Mouse (Mus musculus) forelimb bud, embryonic 11.5 days (tissue): ENCODE measurements at regions not wholly inside any gene's neighbourhood (a gene's known extent, or its start where the extent isn't known, plus 50 kb on each side); places are given as distances from the start of the nearest gene placed in this dataset.

Source experiments
- DNase-seq: peaks from one replicate; pipeline ENCODE4 v3.0.0-alpha.2; 2012; ENCODE audit warnings: low read depth, low spot score

DNA sequence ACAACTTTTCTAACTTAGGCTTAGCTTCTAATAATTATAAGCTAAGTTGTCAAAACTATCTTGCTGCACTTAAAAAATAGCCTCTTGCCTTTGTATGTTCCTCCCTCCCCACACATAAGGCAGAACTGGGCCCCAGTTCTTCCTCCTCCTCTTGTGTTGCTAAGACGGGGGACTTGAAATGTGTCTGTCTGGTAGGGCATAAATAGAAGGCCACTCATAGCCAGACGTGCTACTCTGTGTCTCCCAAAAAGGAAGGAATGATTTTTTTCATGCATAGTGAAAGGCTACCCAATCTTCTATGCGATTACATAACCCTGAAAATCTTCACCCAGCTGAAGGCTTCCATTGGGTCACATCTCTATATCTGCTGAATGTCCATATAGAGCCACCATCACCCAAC is 183.5 kb downstream of the Hsfy2 start:
- no peak for DNase-seq

GRCm38 (mm10) chr1:56442835-56443234 is 194.4 kb downstream of the Hsfy2 start:
- no peak for DNase-seq

DNA sequence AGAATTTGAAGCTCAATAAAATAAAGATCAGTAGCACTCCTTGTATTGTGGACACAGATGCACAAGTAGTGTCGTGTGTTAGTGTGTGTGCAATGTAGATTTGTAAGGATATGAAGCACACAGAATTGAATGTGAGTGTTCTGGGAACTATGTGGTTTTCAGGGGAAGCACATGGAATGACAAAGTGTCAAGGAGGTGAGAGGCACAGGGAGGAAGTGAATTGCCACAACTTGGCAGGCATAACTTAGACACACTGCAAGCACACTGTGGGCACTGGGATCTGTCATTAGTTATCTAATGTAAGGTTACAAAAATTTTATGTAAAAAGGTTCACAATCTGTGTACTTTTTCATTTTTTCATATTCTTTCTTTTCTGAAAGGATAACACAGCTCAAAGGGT is 230.4 kb downstream of the Hsfy2 start:
- DNase-seq, result no peak

GRCm38 (mm10) chr1:56403351-56403750 is 233.9 kb downstream of the Hsfy2 start:
- DNase-seq, result no peak

DNA sequence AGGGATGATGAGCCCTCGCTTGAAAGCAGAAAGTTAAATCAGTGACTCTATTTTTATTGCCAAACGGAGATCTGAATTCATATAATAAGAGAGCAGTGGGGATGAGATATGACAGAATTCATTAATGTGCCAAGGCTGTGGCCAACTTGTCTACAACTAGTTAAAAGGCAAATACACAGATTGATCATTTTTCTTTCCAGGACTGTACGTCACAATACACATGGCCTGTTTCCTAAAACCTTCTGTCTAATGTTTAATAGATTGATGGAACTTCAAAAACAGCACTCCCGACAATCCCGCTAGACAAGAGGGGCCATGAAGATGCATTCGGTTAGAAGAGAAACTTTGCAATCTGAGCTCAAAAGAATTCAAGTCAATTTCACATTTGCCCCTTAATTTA is 241.4 kb downstream of the Hsfy2 start:
- DNase-seq, result no peak

DNA sequence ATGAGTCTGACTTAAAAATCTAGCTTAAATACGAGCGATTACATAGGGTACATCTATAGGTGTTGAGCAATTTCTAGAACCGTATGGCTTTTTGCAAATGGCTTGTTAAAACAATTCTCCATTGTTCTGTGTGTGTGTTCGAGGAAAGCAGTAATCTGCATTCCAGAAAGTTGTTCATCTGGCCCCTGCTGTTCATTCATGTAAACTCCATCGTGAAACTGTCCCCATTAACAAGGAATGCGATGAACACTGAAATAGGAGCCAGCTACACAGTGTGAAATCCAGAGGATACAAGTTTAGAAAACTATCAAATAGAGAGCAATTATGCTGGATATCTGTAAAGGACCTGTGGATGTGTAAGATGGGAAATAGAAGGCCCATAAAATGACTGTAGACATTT is 250.1 kb downstream of the Hsfy2 start:
- DNase-seq, result peak; percentile 10

DNA sequence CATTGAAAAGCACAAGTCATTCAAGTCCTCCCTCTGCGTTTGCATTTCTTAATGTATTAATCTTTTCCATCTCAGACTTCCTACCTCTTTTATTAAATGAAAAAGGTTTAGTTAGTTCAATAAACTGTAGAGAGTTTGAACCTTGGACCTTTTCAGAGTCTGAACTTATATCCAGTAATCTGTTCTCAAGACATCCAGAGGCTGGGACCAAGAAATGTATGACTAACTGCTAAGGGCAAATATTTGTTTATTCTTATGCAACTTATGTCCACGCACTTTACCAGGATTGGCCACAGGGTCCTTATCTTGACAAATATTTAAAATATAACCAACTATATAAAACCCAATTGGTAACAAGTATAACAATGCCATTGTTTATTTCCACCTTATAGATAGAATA is 270.9 kb downstream of the Hsfy2 start:
- no peak for DNase-seq

GRCm38 (mm10) chr1:56360857-56361256 is 276.4 kb downstream of the Hsfy2 start:
- DNase-seq, result no peak

DNA sequence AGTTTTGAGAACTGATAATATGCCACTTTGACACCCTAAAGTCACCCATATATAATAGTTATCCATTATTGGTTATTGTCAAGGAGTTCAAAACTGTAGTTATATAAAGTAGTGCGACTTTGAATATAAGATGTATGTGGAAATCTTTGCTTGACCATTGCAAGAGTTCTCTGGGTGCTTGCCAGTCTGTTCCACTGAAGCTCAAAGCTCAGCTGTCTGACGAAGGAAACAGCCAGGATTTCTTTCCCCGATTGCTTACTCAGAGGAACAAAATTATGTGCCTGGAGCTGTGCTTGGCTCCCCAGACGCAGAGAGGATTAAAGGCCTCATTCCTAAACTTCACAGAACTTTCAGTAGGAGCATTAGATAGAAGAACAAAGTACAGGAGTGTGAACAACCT is 290.6 kb downstream of the Hsfy2 start:
- DNase-seq, result no peak

GRCm38 (mm10) chr1:56344952-56345351 is 292.3 kb downstream of the Hsfy2 start:
- DNase-seq, result no peak

- DNase-seq, result no peak
Measured at GRCm38 (mm10) chr1:56327381-56327780, 309.9 kb downstream of the Hsfy2 start.

DNA sequence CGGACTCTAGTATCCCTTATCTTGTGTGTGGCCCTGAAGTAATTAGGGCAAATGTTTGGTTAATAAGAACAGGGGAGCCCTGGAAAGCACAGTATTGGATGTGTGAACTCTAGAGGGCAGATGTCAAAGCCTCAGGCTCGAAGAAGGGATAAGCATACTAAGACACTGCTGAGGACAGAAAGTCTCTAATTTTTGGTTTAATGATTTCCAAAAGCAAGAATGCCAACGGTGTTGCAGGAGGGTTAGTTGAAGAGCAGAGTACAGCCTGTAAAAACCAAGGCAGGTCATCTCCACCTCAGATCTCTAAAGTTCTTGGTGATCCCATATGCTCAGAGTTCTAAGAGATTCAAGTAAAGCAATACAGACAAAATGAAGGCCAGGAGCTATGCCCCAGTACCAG is 328.6 kb downstream of the Hsfy2 start:
- no peak for DNase-seq

- no peak for DNase-seq
Measured at GRCm38 (mm10) chr1:56294391-56294790, 342.8 kb downstream of the Hsfy2 start.

- DNase-seq, result no peak
Measured at GRCm38 (mm10) chr1:56289748-56290147, 347.5 kb downstream of the Hsfy2 start.

GRCm38 (mm10) chr1:56286386-56287045 is 350.7 kb downstream of the Hsfy2 start:
- no peak for DNase-seq

DNA sequence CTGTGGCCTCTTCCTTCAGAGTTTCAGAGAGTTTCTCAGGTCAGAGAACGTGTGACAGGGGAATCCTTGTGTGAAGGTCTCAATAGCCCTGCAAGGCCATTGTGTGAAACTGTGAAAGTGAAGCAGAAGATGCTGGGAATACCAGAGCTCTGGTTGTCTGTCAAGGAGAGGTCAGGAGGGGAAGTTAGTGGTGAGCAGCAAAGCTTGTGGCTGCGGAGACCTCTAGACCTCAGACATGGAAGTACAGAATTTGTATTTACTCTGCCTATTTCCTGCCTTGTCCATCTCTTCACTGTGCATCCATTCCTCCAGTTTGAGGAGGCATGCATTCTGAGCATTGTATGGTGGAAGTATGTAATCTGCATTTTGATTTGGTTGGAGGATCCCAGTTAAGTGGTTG is 375.5 kb downstream of the Hsfy2 start:
- DNase-seq, result no peak

- no peak for DNase-seq
Measured at GRCm38 (mm10) chr1:56260759-56261158, 376.5 kb downstream of the Hsfy2 start.

DNA sequence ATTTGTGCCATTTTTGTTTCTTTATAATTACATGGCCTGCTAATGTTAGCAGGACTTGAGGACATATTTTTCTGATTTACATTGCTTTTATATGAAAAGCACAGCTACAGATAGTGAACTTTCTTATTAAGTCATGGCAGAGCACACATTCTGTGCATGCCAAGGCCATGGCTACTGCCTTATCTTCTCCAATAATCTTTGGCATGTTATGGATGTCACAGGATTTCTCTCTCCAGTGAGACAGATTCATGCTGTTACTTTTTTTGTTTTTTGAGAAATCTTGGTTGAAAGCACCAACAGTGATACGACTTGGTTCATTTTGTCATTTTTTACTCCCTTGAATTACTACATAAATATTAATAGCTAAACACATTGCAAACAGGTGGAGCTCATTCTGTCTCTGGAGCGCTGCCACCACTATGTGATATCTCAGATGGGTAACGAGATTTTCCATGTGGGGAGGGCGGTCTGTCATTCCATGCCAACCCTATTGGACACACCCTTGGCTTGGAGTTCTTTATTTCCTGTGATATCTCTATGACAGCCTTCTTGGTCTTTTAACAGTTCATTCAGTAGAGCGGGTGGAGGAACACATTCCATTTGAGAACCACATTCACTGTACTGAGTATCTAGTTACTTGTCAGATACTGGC is 380.3 kb downstream of the Hsfy2 start:
- no peak for DNase-seq

DNA sequence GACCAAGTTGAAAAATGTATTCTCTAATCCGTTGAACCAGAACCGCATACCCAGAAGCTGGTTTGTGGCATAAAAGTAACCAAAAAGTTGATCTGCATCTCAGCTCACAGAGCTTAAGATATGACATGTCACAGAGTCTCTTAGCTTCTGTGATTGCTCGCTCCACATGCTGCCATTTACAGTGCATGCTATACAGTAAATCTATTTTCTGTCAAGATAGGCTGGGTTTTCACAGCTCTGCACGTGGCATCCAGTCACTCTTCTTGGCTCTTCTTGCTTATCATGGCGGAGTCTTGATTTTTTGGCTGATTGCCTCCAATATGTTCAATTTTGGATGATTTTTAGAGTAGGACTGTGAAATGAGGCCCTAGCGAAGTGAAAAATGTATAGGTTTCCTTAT is 397.5 kb downstream of the Hsfy2 start:
- no peak for DNase-seq

DNA sequence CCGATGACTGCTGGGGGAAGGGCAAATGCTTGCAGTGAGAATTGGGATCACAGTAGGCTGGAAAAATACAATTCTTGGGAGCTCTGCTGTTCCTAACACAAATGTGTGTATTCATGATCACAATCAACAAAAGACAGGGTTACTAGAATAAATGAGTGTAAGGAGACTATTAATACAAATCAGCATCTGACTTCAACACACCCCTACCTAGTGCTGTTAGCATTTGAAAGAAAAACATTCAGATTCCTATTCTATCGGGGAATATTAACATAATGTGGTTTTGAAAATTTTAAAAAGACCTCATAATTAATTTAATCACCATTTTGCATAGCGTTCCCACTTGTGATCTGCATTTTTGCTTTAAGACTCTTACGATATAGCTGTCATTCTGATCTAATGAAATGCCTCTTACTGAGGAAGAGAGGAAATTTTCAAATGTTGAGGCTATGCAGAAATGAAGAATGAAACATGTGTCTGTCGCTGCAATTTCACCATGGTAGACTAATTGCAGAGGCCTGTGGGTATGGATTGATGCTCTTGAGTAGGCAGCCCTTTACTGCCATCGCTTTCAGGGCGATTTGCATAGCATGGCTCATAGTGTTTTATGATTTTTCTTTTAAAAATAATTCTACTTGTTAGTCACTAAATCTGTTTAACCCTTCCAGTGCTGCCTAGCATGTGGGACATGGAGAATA is 410.8 kb downstream of the Hsfy2 start:
- no peak for DNase-seq

GRCm38 (mm10) chr1:56219700-56220099 is 417.5 kb downstream of the Hsfy2 start:
- no peak for DNase-seq

DNA sequence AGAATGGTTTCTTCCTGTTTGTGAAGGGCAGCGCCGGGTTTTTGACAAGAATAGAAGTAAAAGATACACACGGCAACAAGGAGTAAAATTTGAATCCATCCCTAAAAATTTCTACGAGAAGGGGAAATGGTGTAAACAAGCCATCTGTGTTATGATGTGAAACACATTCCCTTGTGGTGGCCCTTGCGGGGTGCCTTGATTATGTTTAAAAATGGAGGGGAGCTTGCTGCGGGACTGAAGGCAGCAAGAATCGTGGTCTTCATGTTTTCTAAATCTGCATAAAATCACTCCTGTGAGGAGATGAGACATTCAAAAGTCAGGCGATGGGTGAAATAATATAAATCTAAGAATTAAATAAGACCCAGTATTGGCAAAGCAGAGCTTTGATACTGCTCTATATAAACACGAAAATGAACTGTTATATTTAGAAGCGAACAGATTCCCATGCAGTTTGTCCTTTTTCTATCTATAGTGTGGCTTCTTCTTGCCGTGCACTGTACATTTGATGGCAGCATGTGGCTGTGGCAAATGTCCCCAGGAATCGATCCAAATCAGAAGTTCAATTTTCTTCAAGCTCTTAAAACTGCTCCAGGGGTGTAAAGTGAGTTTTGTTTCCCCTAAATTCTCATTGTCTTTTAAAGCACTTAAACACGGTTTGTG is 426.4 kb downstream of the Hsfy2 start:
- no peak for DNase-seq
